Mouse (Mus musculus) liver, embryonic 12.5 days (tissue): ENCODE results near the gene Adgrl1. TPM values are rescaled to one million over a fixed set of nuclear protein-coding genes. Genes with fewer than 3 reads are reported as not detected.
A peak's percentile ranks its signal among the peaks of the same experiment; 100 is the strongest.

Experiments used
- ATAC-seq: fragments of 200-750 bp; cut with Nextera tagmentation; 2 replicates; pipeline ENCODE4 v1.8.0; 2017; ENCODE audit warnings: moderate number of reproducible peaks, mild to moderate bottlenecking, moderate library complexity
- H3K27ac ChIP-seq: fragments of 300-500 bp; sonication (generic); 2 replicates; pipeline ENCODE4 v1.5.1; 2016; ENCODE audit warnings: mild to moderate bottlenecking
- H3K27me3 ChIP-seq: fragments of 300-500 bp; sonication (generic); replicated peaks from 2 replicates; pipeline ENCODE4 v1.6.1; 2016; ENCODE audit warnings: mild to moderate bottlenecking, moderate library complexity
- H3K36me3 ChIP-seq: fragments of 300-500 bp; sonication (generic); 2 replicates; pipeline ENCODE4 v1.6.1; 2016; ENCODE audit warnings: mild to moderate bottlenecking, moderate library complexity
- H3K4me1 ChIP-seq: fragments of 300-500 bp; sonication (generic); 2 replicates; pipeline ENCODE4 v1.6.1; 2016
- H3K4me2 ChIP-seq: fragments of 300-500 bp; sonication (generic); 2 replicates; pipeline ENCODE4 v1.6.1; 2016; ENCODE audit warnings: mild to moderate bottlenecking, moderate library complexity
- H3K4me3 ChIP-seq: fragments of 300-500 bp; sonication (generic); 2 replicates; pipeline ENCODE4 v1.5.1; 2016; ENCODE audit warnings: mild to moderate bottlenecking, moderate library complexity
- H3K9ac ChIP-seq: fragments of 300-500 bp; sonication (generic); 2 replicates; pipeline ENCODE4 v1.6.1; 2016; ENCODE audit warnings: mild to moderate bottlenecking, moderate library complexity
- H3K9me3 ChIP-seq: fragments of 300-500 bp; sonication (generic); replicated peaks from 2 replicates; pipeline ENCODE4 v1.6.1; 2016; ENCODE audit warnings: mild to moderate bottlenecking, moderate library complexity
- WGBS: fragments of 180-500 bp; shearing (Covaris S2); methylation state at CpG from one replicate; pipeline ENCODE4 v1.1.7; 2016; ENCODE audit not compliant: insufficient replicate concordance; 5-methylcytosine and 5-hydroxymethylcytosine counted together
- polyA plus RNA-seq: library from polyadenylated mRNA; unstranded; fragments of >200 nt; fragmentation: Nextera tagmentation; extraction: Ambion mirVana; gene quantifications from 2 replicates; pipeline ENCODE4 v1.2.1, GENCODE M21; 2016

Adgrl1 gene
- polyA plus RNA-seq, 1 experiment from 2014 or later, result 5.3 TPM

DNA sequence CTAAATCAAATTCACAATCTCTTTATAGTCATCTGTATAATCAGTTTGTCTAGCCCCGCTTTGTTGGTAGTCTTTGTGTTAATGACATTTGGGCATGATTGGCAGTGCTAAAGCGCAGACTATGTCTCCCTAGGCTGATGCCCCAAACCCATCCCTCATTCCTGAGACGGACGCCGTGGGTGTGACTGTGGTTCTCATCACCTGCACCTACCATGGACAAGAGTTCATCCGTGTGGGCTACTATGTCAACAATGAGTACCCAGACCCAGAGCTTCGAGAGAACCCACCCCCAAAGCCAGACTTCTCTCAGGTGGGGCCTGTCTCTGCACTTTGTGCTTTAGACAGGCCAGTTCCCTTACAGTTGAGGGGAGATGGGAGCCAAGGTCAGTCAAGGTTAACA is 67.8 kb downstream of the Adgrl1 start:
- H3K36me3 ChIP-seq, result peaks cover 85% of the 10 kb centered on the region
- no peak for ATAC-seq

DNA sequence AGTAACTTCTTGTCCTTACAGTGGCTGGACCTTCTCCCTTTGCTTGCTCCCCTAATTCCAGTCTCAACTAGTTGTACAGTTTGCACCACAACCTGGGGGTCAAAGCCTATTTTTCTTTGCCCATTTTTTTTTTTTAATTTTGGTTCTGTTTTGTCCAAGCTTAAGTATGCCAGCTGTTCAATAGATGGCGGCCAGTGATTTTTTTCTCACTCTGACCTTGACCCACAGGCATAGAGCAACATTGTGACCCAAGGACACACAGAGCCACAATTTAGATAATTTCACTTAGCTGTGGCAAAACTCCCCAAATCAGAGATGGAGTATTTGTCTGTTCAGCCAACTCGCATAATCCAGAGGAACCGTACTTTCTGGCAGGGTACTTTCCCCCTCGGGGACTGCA is 71.2 kb downstream of the Adgrl1 start:
- no peak for ATAC-seq
- Histone ChIP-seq H3K9ac (peak overlapping the region; percentile 86; the same call in 1 of the 2 replicates), H3K36me3 (peaks cover 55% of the 10 kb centered on the region), H3K9me3 (no peaks in the 10 kb centered on the region), H3K4me2 (peak overlapping the region; percentile 100; the same call in 1 of the 2 replicates), H3K27ac (peak overlapping the region; percentile 81; the same call in 1 of the 2 replicates), H3K4me3 (no peak overlapping the region; the same call in 1 of the 2 replicates), H3K27me3 (no peaks in the 10 kb centered on the region), H3K4me1 (peaks cover 41% of the 10 kb centered on the region)
- WGBS, result 83% methylated on average over 4 of the region's 4 CpGs

More for the DNA sequence above, 67.8 kb downstream of the Adgrl1 start:
- Histone ChIP-seq H3K27me3 (no peaks in the 10 kb centered on the region), H3K9ac (no peak overlapping the region), H3K4me3 (no peak overlapping the region), H3K4me1 (peaks cover 19% of the 10 kb centered on the region), H3K27ac (no peak overlapping the region), H3K9me3 (no peaks in the 10 kb centered on the region), H3K4me2 (no peak overlapping the region)
- WGBS, result 90% methylated on average over 7 of the region's 7 CpGs

DNA sequence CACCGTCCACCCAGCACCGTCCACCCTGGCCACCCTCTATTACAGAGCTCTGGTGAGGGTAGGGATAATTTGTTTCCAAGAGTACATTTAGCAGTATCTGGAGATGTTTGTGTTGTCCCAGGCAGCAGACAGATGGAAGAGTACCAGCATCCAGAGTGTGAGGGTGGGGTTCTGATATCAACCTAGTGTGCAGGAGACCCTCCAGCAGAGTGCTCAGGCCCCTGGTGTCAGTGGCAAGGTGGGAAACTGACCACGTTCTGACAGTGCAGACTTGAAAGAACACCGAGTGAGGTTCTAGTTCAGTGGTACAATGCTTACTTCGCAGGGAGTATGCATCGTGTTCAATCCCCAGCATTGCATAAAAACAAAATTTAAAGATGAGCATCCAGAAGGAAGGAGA is 71.8 kb downstream of the Adgrl1 start:
- ATAC-seq, result no peak
- Histone ChIP-seq H3K27ac (peak overlapping the region; percentile 81), H3K4me3 (peak overlapping the region; percentile 90), H3K36me3 (peaks cover 49% of the 10 kb centered on the region), H3K4me1 (peaks cover 45% of the 10 kb centered on the region), H3K4me2 (peak overlapping the region; percentile 100), H3K27me3 (no peaks in the 10 kb centered on the region), H3K9ac (peak overlapping the region; percentile 86), H3K9me3 (no peaks in the 10 kb centered on the region)
- WGBS, result 78% methylated on average over 6 of the region's 6 CpGs

DNA sequence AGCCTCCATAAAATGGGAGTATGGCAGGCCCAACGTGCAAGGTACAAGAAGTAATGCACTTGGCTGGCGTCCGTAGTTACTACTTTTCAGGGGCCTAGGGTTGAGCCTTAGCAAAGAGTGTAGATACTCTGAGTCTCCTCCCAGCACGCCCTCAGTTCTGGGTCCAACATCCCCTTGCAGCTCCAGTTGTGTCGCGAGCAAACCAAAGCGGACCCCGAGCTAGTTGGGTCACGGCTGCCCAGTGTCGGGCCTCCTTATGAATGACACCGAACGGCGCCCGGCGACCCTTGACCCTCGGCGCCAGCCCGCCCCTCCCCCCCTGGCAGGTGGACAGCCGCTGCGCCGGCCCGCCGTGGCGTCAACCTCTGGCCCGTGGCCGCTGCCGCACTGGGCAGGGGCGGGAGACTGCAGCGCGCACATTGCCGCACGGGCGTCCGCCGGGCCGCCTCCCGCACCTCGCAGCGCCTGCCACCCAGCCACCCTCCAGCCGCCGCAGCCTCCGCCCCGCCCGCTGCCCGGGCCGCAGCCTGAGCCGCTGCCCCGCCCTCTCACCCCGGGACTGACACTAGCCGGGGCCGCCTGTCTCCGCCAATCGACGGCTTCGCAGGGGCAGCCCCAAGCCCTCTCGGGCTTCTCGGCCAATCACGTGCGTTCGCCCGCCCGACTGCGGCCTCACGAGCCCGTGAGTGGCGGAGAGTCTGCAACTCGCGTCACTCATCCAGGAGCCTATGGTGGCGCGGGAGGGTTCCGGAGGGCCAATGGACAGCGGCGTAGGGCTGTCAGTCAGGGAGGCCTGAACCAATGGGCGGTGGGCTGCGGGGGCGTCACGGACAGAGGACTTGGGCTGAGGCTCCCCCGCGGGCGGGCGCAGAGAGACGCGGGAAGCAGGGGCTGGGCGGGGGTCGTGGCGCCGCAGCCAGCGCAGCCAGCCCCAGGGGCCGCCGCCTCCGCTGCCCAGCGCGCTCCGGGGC is 72.5 kb downstream of the Adgrl1 start, which contains the start of gene Prkaca:
Gene Prkaca (plus strand): TSS at position 844 of the 971 bp plus-strand sequence.
- H3K36me3 ChIP-seq, result peaks cover 42% of the 10 kb centered on the region
- H3K27me3 ChIP-seq, result no peaks in the 10 kb centered on the region
- peak within 1 kb of the TSS; percentile 89 for H3K9ac ChIP-seq
- no peaks in the 10 kb centered on the region for H3K9me3 ChIP-seq
- peak within 1 kb of the TSS; percentile 81 for H3K27ac ChIP-seq
- ATAC-seq, result peak; percentile 99
- 1% methylated on average over 74 of the region's 94 CpGs for WGBS
- H3K4me2 ChIP-seq, result peak within 1 kb of the TSS; percentile 100
- peaks cover 52% of the 10 kb centered on the region for H3K4me1 ChIP-seq
- peak within 1 kb of the TSS; percentile 90 for H3K4me3 ChIP-seq

DNA sequence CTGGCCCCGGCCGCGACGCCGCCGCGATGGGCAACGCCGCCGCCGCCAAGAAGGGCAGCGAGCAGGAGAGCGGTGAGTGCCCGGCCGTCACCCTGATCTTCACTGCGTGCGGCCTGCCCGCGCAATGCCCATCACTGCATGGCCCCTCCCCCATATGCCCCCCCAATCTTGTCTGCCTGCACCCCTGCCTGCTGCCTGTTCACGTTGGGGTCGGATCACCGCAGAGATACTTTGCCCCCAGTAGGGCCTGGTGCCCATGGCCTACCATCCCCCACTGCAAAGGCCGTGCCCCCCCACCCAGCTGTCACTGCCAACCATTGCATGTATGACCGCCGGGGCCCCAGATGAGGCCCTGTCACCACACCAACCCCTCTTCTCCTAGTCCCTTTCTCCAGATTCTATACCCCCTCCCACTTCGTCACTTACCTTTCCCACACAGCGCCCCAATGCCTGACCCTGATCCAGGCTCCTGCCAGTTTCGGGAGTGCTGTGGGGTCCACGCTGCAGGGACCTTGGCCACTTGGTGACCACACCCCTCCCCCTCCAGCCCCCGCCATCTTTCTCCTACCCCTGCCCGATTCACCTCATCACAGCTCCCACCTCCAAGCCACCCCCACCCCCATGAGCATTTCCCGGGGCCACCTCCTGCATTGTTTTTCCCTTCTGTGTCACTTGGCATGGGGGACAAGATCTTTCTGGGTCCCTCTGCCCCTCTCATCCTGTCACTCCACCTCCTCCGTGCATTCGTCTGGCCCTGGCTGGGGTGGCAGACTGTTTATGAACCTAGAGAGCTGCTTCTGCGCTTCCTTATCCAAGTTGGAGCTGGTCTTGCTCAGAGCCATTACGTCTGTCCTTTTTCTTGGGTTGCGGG is 73.5 kb downstream of the Adgrl1 start:
- H3K27ac ChIP-seq, result peak overlapping the region; percentile 79
- no peaks in the 10 kb centered on the region for H3K27me3 ChIP-seq
- H3K9me3 ChIP-seq, result no peaks in the 10 kb centered on the region
- no peak; the same call in 1 of the 2 replicates for ATAC-seq
- H3K4me1 ChIP-seq, result peaks cover 62% of the 10 kb centered on the region
- H3K4me3 ChIP-seq, result peak overlapping the region; percentile 90
- WGBS, result 9% methylated on average over 25 of the region's 37 CpGs
- peak overlapping the region; percentile 99 for H3K4me2 ChIP-seq
- peaks cover 37% of the 10 kb centered on the region for H3K36me3 ChIP-seq
- peak overlapping the region; percentile 89 for H3K9ac ChIP-seq

DNA sequence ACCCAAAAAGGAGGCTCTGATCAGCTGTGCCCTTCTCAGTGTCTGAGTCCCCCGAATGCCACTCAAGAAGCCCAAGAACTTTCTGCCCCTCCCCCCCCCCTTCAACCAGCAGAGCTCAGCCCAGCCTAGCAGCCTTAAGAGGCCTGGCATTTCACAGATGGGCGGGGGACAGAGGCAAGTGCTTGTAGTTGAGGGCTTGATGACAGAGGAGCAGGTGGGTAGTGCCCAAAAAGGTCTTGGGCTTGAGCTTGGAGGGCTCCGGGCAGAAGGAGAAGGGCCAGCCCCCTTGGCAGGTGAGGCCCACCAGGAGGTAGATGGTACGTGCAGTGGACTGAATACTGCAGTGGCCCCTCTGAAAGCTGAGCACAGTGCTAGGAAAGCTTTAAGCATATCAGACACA is 74.6 kb downstream of the Adgrl1 start:
- no peak overlapping the region; the same call in 1 of the 2 replicates for H3K9ac ChIP-seq
- no peak for ATAC-seq
- H3K36me3 ChIP-seq, result peaks cover 29% of the 10 kb centered on the region
- no peaks in the 10 kb centered on the region for H3K27me3 ChIP-seq
- no peak overlapping the region for H3K27ac ChIP-seq
- WGBS, result 81% methylated on average over 4 of the region's 4 CpGs
- H3K4me2 ChIP-seq, result peak overlapping the region; percentile 99
- H3K9me3 ChIP-seq, result no peaks in the 10 kb centered on the region
- no peak overlapping the region for H3K4me3 ChIP-seq
- peaks cover 64% of the 10 kb centered on the region for H3K4me1 ChIP-seq

DNA sequence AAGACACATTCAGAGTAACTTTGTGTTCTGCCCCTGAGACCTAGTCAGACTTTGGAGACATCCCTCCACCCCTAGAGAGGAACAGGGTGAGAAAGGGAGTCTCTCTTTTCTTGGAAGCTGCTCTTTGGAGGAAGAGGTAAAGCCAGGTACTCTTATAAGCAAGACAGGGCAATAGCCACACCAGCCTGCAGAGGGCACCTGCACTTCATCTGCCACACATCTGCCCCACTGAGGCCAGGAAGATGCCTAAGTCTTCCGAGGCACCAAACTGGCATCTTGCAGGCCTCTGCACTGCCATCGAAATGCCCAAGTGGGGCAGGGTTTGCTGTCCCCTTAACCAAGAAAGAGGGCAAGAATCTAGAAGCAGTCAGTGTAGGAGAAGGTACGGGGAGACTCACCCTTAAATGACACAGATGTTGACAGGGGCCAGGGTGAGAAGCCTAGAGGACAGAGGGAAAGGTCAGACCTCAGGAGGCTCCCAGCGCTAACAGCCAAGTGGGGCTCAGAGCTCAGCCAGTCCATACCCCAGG is 76.3 kb downstream of the Adgrl1 start:
- H3K9ac ChIP-seq, result no peak overlapping the region
- no peak for ATAC-seq
- H3K4me3 ChIP-seq, result no peak overlapping the region
- H3K27me3 ChIP-seq, result no peaks in the 10 kb centered on the region
- peaks cover 56% of the 10 kb centered on the region for H3K4me1 ChIP-seq
- no peak overlapping the region for H3K27ac ChIP-seq
- H3K4me2 ChIP-seq, result no peak overlapping the region
- no peaks in the 10 kb centered on the region for H3K9me3 ChIP-seq
- 73% methylated on average over 4 of the region's 4 CpGs for WGBS
- H3K36me3 ChIP-seq, result peaks cover 24% of the 10 kb centered on the region

DNA sequence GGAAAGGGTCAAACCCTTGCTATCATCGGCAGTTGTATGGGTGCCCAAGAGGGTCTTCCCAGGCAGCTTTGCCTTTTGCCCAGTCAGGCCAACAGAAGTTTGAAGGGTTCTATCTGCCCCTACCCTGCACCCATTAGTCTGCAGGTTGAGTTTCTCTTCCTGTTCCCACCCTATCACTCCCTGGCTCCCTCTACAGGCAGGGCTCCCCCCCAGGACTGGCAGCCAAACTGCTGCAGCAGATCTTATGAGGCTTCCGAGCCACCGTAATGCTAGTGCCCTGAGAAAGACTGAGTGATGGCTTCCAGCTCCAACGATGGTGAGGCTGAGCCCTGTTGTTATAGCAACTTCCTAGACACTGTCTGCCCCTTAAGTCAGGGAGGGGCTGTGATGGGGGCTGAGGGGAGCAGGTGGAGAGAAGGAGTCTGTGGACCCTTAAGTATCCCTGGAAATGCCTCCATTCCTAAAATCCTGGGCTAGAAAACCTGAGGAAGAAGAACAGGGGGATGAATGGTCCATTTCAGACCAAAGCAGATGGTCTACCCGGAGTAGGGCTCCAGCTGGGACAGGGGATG is 77.0 kb downstream of the Adgrl1 start:
- no peaks in the 10 kb centered on the region for H3K9me3 ChIP-seq
- no peak overlapping the region for H3K4me3 ChIP-seq
- no peak for ATAC-seq
- peaks cover 50% of the 10 kb centered on the region for H3K4me1 ChIP-seq
- no peak overlapping the region for H3K4me2 ChIP-seq
- H3K9ac ChIP-seq, result no peak overlapping the region
- WGBS, result 84% methylated on average over 5 of the region's 5 CpGs
- H3K36me3 ChIP-seq, result peaks cover 26% of the 10 kb centered on the region
- no peak overlapping the region for H3K27ac ChIP-seq
- H3K27me3 ChIP-seq, result no peaks in the 10 kb centered on the region

DNA sequence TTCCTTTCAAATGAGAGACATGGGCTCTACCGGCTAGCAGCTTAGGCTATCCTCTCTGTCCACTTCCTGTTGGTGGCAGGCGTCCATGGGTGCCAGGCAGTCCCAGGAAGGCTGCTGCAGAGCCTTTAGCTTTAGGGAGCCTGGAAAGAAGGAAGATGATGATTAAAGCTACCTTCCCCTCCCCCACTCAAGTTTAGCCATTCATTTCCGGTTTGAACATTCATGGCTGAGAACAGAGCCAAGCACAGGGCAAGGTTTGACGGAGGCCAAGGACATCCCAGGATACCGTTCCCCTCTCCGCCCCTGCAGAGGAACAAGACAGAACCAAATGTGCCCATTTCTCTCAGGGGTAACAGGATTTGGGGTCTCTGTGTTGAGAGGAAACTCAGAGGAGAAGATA is 77.7 kb downstream of the Adgrl1 start:
- Histone ChIP-seq H3K27ac (0 out of 2 replicates have a peak overlapping the region, but pooled peaks have one; percentile 28), H3K4me3 (no peak overlapping the region), H3K4me1 (peaks cover 53% of the 10 kb centered on the region), H3K36me3 (peaks cover 34% of the 10 kb centered on the region), H3K9me3 (no peaks in the 10 kb centered on the region), H3K4me2 (no peak overlapping the region), H3K27me3 (no peaks in the 10 kb centered on the region), H3K9ac (no peak overlapping the region)
- ATAC-seq, result no peak
- WGBS, result 38% methylated on average over 6 of the region's 6 CpGs

DNA sequence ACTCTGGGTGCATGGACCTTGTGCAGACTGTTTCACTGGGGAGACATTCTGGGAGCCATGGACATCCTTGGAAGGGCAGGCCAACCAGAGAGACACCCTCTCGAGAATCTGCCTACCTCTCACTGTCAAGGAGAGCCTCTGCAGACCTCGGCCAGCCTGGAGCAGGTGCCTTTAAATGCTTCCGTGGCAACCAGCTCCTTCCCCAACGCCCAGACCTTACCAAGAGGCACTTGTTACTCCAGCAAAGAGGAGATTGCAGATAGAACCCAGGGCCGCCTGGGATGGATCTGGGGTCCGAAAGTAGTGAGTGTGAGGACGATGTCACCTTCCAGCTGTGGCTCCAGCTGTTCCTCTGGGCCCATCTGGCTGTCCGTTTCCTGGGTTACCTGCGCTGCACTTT is 78.3 kb downstream of the Adgrl1 start:
- Histone ChIP-seq H3K4me2 (no peak overlapping the region), H3K36me3 (peaks cover 40% of the 10 kb centered on the region), H3K4me1 (peaks cover 57% of the 10 kb centered on the region), H3K27me3 (no peaks in the 10 kb centered on the region), H3K9ac (no peak overlapping the region), H3K4me3 (no peak overlapping the region), H3K9me3 (0 out of 2 replicates have a peak, but pooled peaks cover 3% of the 10 kb centered on the region), H3K27ac (0 out of 2 replicates have a peak overlapping the region, but pooled peaks have one; percentile 28)
- no peak for ATAC-seq
- 75% methylated on average over 9 of the region's 9 CpGs for WGBS

DNA sequence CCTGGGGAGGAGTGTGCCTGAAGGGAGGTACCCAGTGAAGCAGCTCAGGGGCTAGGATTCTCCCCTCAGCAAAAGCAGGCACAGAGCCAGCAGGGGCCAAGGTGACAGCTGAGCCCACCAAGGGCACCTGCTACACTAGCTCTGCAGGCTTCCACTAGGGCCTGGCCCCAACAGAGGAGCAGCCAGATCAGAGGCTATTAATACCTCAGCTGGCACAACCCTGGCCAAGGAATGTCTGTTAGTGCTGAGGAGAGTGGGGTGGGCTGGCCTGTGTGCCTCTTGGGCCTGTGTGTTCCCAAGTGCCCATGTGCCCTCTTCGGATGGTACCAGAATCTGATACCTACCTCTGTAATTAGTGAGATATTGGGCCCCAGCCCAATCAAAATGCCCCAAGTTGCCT is 80.3 kb downstream of the Adgrl1 start:
- Histone ChIP-seq H3K36me3 (peaks cover 59% of the 10 kb centered on the region), H3K27ac (no peak overlapping the region), H3K27me3 (no peaks in the 10 kb centered on the region), H3K4me2 (no peak overlapping the region), H3K4me1 (peaks cover 39% of the 10 kb centered on the region), H3K4me3 (no peak overlapping the region), H3K9ac (no peak overlapping the region), H3K9me3 (0 out of 2 replicates have a peak, but pooled peaks cover 3% of the 10 kb centered on the region)
- 82% methylated on average over 1 of the region's 1 CpGs for WGBS
- no peak for ATAC-seq
